Mouse (Mus musculus) limb, embryonic 12.5 days (tissue): ENCODE data around the gene Tapbpl. TPM values are rescaled to one million over a fixed set of nuclear protein-coding genes. Genes with fewer than 3 reads are reported as not detected.
"Not testable (repeated sequence)": the region's sequence is repeated elsewhere in the genome, so short reads cannot be mapped to it uniquely, and the experiment has no call there.

Experiments
- ATAC-seq: fragments of 200-750 bp; cut with Nextera tagmentation; 2 replicates; pipeline ENCODE4 v1.8.0; 2017; ENCODE audit warnings: low read depth, moderate TSS enrichment; ENCODE audit not compliant: insufficient number of reproducible peaks, insufficient read depth, low FRiP score, low TSS enrichment
- H3K27ac ChIP-seq: fragments of 300-500 bp; sonication (generic); 2 replicates; pipeline ENCODE4 v1.5.1; 2016; ENCODE audit warnings: mild to moderate bottlenecking, moderate library complexity
- H3K27me3 ChIP-seq: fragments of 300-500 bp; sonication (generic); 2 replicates; pipeline ENCODE4 v1.6.1; 2016; ENCODE audit warnings: mild to moderate bottlenecking, moderate library complexity
- H3K36me3 ChIP-seq: fragments of 300-500 bp; sonication (generic); 2 replicates; pipeline ENCODE4 v1.6.1; 2016; ENCODE audit warnings: mild to moderate bottlenecking, moderate library complexity
- H3K4me1 ChIP-seq: fragments of 300-500 bp; sonication (generic); replicated peaks from 2 replicates; pipeline ENCODE4 v1.6.1; 2016
- H3K4me2 ChIP-seq: fragments of 300-500 bp; sonication (generic); 2 replicates; pipeline ENCODE4 v1.6.1; 2016; ENCODE audit warnings: mild to moderate bottlenecking, moderate library complexity
- H3K4me3 ChIP-seq: fragments of 300-500 bp; sonication (generic); replicated peaks from 2 replicates; pipeline ENCODE4 v1.5.1; 2016; ENCODE audit warnings: mild to moderate bottlenecking
- H3K9ac ChIP-seq: fragments of 300-500 bp; sonication (generic); replicated peaks from 2 replicates; pipeline ENCODE4 v1.6.1; 2016; ENCODE audit warnings: mild to moderate bottlenecking, moderate library complexity
- H3K9me3 ChIP-seq: fragments of 300-500 bp; sonication (generic); 2 replicates; pipeline ENCODE4 v1.6.1; 2016; ENCODE audit warnings: mild to moderate bottlenecking, moderate library complexity
- WGBS: fragments of 180-500 bp; shearing (Covaris S2); methylation state at CpG from one replicate; pipeline ENCODE4 v1.1.7; 2016; 5-methylcytosine and 5-hydroxymethylcytosine counted together
- polyA plus RNA-seq: library from polyadenylated mRNA; unstranded; fragments of >200 nt; fragmentation: Nextera tagmentation; extraction: Ambion mirVana; gene quantifications from 2 replicates; pipeline ENCODE4 v1.2.1, GENCODE M21; 2016

Gene Tapbpl
- polyA plus RNA-seq, result 2.0 and 2.8 TPM in 2 replicates

DNA sequence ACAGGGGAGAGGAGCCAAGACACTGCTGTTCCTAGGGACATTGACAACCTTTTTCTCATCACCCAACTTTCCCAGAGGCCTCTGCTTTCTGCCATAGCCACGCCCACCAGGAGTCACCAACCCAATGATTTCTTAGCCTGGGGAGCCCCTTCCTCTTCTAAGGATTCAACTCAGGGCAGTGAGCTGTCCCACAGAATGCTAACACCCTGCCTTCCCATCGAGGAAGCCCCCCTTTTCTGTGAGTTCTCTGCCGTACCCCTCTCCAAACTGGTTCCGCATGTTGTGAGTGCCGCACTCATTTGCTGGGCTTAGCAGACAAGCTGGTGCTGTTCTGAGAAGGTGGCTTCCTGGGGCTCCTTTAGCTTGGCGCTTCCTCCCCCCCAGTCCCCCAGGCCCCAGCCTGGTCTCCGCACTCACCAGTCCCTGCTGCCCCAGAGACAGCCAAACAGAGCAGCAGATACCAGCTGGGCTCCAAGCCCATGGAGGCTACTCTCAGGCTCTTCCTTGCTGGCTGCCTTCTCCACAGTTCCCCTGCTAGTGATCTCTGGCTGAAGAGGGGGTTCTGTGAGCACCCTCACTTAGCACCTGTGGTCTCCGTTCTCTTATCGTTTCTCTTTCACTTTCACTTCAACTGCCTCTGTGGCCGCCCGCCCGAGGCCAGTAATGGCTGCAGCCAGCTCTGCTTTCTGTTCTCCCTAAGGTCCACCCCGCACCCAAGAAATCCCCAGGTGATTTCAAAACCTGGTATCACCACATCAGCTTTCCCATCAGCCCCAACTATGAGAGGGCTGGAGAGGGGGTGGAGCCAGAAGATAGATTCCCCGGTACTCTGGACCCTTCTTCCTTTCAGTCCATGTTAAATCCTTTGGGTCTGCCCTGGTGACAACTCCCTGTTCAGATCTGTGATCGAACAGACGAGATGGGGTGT is at the start of gene Tapbpl:
Gene Tapbpl (minus strand): TSS at position 744 of the 928 bp plus-strand sequence.
- Histone ChIP-seq H3K4me1 (peaks cover 22% of the 10 kb centered on the region), H3K9me3 (no peaks in the 10 kb centered on the region), H3K27me3 (0 out of 2 replicates have a peak, but pooled peaks cover 2% of the 10 kb centered on the region), H3K4me3 (peak within 1 kb of the TSS; percentile 49), H3K9ac (peak within 1 kb of the TSS; percentile 74), H3K27ac (peak within 1 kb of the TSS; percentile 29; the same call in 1 of the 2 replicates), H3K36me3 (no peaks in the 10 kb centered on the region), H3K4me2 (peak within 1 kb of the TSS; percentile 92)
- 7% methylated on average over 16 of the region's 16 CpGs for WGBS
- peak; percentile 37; the same call in 1 of the 2 replicates for ATAC-seq

DNA sequence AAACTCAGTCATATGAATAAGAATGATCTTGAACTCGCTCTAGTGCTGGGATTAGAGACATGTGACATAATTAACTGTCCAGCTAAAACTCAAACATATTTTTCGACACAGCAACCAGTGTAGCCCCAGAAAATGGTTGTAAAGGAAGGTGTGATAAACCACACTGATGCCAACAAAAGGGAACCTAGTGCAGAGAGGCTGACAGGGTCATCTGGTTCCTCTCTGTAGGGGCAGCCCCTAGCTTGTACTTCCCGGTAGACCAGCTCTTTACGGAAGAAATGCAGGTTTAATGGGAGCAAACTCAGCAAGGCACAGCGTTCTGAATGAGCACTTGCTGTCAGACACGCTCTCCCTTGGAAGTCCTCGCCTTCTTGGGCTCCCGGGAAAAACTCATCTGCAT is 48.1 kb upstream of the Tapbpl start:
- Histone ChIP-seq H3K27ac (no peak overlapping the region), H3K27me3 (no peaks in the 10 kb centered on the region), H3K4me2 (no peak overlapping the region), H3K9ac (no peak overlapping the region), H3K4me3 (no peak overlapping the region), H3K4me1 (no peaks in the 10 kb centered on the region), H3K36me3 (no peaks in the 10 kb centered on the region), H3K9me3 (no peaks in the 10 kb centered on the region)
- WGBS, result 62% methylated on average over 8 of the region's 8 CpGs
- no peak for ATAC-seq

DNA sequence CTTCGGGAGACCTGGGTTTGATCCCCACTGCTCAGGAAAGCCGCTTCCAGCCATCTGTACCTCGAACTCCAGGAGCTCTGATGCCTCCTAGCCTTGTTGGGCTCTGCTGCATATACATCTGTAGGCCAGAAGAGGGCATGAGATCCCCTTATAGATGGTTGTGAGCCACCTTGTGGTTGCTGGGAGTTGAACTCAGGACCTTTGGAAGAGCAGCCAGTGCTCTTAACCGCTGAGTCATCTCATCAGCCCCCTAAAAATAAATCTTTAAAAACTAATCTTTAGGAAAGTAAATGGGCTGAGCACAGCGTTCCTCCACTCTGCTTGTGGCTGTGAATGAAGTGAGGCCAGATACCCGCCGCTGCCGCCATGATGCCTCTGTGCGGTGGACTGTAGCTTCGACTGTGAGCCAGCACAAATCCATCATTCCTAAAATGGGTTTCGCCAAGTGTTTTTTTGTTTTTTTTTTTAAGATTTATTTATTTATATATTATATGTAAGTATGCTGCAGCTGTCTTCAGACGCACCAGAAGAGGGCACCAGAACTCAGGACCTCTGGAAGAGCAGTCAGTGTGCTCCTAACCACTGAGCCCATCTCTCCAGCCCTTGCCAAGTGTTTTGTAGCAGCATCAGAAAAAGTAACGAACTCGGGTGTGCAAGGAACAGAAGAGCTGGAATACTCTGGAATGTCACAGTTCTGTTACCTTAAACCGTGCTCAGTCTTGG is 43.3 kb upstream of the Tapbpl start:
- ATAC-seq, result no peak
- no peaks in the 10 kb centered on the region for H3K9me3 ChIP-seq
- 62% methylated on average over 15 of the region's 15 CpGs for WGBS

GRCm38 (mm10) chr6:125272228-125272785 is 40.6 kb upstream of the Tapbpl start:
- Histone ChIP-seq H3K27ac (no peak overlapping the region), H3K4me1 (no peaks in the 10 kb centered on the region; the same call in 1 of the 2 replicates), H3K4me2 (no peak overlapping the region), H3K27me3 (0 out of 2 replicates have a peak, but pooled peaks cover 6% of the 10 kb centered on the region), H3K4me3 (no peak overlapping the region), H3K9ac (no peak overlapping the region), H3K36me3 (no peaks in the 10 kb centered on the region), H3K9me3 (no peaks in the 10 kb centered on the region)
- no peak for ATAC-seq
- WGBS, result 81% methylated on average over 10 of the region's 10 CpGs

More for the DNA sequence above, 43.3 kb upstream of the Tapbpl start:
- Histone ChIP-seq H3K36me3 (no peaks in the 10 kb centered on the region), H3K4me1 (no peaks in the 10 kb centered on the region; the same call in 1 of the 2 replicates), H3K4me2 (no peak overlapping the region), H3K9ac (no peak overlapping the region), H3K27me3 (0 out of 2 replicates have a peak, but pooled peaks cover 6% of the 10 kb centered on the region), H3K4me3 (no peak overlapping the region), H3K27ac (no peak overlapping the region)

- no peak overlapping the region for H3K27ac ChIP-seq
- H3K27me3 ChIP-seq, result 0 out of 2 replicates have a peak, but pooled peaks cover 6% of the 10 kb centered on the region
- H3K4me2 ChIP-seq, result peak overlapping the region; percentile 42
- ATAC-seq, result peak; percentile 76
- no peaks in the 10 kb centered on the region; the same call in 1 of the 2 replicates for H3K4me1 ChIP-seq
- no peaks in the 10 kb centered on the region for H3K9me3 ChIP-seq
- H3K9ac ChIP-seq, result peak overlapping the region; percentile 44; the same call in 1 of the 2 replicates
- no peak overlapping the region; the same call in 1 of the 2 replicates for H3K4me3 ChIP-seq
- H3K36me3 ChIP-seq, result no peaks in the 10 kb centered on the region
- 20% methylated on average over 17 of the region's 17 CpGs for WGBS
Measured at GRCm38 (mm10) chr6:125271455-125272227, 40.0 kb upstream of the Tapbpl start.

DNA sequence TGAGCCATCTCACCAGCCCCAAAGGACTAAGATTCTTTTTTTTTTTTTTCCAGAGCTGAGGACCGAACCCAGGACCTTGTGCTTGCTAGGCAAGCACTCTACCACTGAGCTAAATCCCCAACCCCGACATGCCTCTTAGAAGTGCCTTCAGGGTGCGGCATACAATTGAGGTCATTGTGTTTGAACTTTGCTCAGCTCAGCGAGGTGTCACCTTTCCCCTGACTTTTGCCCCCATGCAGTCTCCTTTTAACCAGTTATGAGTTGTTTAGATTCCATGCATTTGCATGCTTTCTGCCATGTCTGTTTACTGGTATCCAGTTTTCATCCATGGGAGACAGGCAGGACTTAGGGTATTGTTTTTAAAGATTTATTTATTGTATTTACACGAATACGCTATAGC is 37.1 kb upstream of the Tapbpl start:
- 50% methylated on average over 6 of the region's 6 CpGs for WGBS
- ATAC-seq, result no peak
- H3K27ac ChIP-seq, result no peak overlapping the region

DNA sequence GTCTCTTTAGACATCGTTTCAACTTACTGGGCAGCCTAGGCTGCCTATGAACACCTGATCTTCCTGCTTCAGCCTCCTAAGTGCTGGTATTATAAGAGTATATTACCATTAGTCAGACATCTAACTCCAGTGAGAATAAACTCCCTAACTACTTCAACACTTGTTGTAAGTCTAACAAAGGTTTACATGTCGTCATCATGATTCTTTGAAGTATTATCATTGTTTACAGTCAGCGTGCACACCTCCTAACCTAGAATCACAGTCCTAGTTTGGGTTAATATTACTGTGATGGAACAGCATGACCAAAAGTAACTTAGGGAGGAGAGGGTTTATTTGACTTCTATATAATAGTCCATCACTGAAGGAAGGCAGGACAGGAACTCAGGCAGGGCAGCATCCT is 35.8 kb upstream of the Tapbpl start:
- H3K9me3 ChIP-seq, result peaks cover 4% of the 10 kb centered on the region; the same call in 1 of the 2 replicates
- 0 out of 2 replicates have a peak, but pooled peaks cover 6% of the 10 kb centered on the region for H3K27me3 ChIP-seq
- H3K9ac ChIP-seq, result no peak overlapping the region
- WGBS, result 83% methylated on average over 3 of the region's 3 CpGs
- H3K4me3 ChIP-seq, result no peak overlapping the region
- no peak overlapping the region for H3K27ac ChIP-seq
- no peaks in the 10 kb centered on the region; the same call in 1 of the 2 replicates for H3K4me1 ChIP-seq
- H3K36me3 ChIP-seq, result no peaks in the 10 kb centered on the region
- no peak for ATAC-seq
- H3K4me2 ChIP-seq, result no peak overlapping the region

More for the DNA sequence above, 37.1 kb upstream of the Tapbpl start:
- no peaks in the 10 kb centered on the region for H3K36me3 ChIP-seq
- no peak overlapping the region for H3K4me3 ChIP-seq
- H3K4me1 ChIP-seq, result no peaks in the 10 kb centered on the region; the same call in 1 of the 2 replicates
- no peak overlapping the region for H3K4me2 ChIP-seq
- H3K27me3 ChIP-seq, result 0 out of 2 replicates have a peak, but pooled peaks cover 6% of the 10 kb centered on the region
- H3K9me3 ChIP-seq, result no peaks in the 10 kb centered on the region
- no peak overlapping the region for H3K9ac ChIP-seq

DNA sequence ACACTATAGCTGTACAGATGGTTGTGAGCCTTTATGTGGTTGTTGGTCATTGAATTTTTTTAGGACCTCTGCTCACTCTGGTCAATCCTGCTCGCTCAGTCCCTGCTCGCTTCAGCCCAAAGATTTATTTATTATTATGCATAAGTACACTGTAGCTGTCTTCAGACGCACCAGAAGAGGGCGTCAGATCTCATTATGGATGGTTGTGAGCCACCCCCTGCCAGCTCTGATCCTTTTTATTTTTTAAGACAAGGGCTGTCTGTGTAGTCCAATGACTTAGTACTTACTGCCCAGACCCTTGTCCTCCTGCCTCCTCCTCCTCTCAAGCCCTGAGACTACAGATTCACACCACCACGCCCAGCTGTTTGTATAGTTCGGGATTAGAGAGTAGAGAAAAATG is 34.9 kb upstream of the Tapbpl start:
- not testable (repeated sequence) for ATAC-seq, H3K36me3 ChIP-seq, H3K9me3 ChIP-seq, H3K4me3 ChIP-seq, H3K27ac ChIP-seq, H3K4me1 ChIP-seq, H3K4me2 ChIP-seq, H3K27me3 ChIP-seq, H3K9ac ChIP-seq
- 61% methylated on average over 6 of the region's 6 CpGs for WGBS

GRCm38 (mm10) chr6:125266091-125266490 is 34.4 kb upstream of the Tapbpl start:
- no peak overlapping the region for H3K4me2 ChIP-seq
- no peak for ATAC-seq
- 71% methylated on average over 13 of the region's 13 CpGs for WGBS

GRCm38 (mm10) chr6:125265239-125265638 is 33.6 kb upstream of the Tapbpl start:
- H3K4me1 ChIP-seq, result no peaks in the 10 kb centered on the region
- peaks cover 4% of the 10 kb centered on the region; the same call in 1 of the 2 replicates for H3K9me3 ChIP-seq
- H3K9ac ChIP-seq, result no peak overlapping the region
- WGBS, result 55% methylated on average over 10 of the region's 10 CpGs
- H3K36me3 ChIP-seq, result no peaks in the 10 kb centered on the region
- no peak for ATAC-seq
- no peak overlapping the region for H3K4me2 ChIP-seq
- no peak overlapping the region for H3K27ac ChIP-seq
- H3K4me3 ChIP-seq, result no peak overlapping the region
- H3K27me3 ChIP-seq, result no peaks in the 10 kb centered on the region

More at GRCm38 (mm10) chr6:125266091-125266490, 34.4 kb upstream of the Tapbpl start:
- Histone ChIP-seq H3K4me3 (no peak overlapping the region), H3K4me1 (no peaks in the 10 kb centered on the region), H3K27ac (no peak overlapping the region), H3K36me3 (no peaks in the 10 kb centered on the region), H3K9me3 (peaks cover 4% of the 10 kb centered on the region; the same call in 1 of the 2 replicates), H3K9ac (no peak overlapping the region), H3K27me3 (0 out of 2 replicates have a peak, but pooled peaks cover 3% of the 10 kb centered on the region)
